Mouse (Mus musculus) adrenal gland, postnatal 14 days (tissue): ENCODE measurements around the gene Ssh2. TPM values are rescaled to one million over a fixed set of nuclear protein-coding genes. Genes with fewer than 3 reads are reported as not detected.

Experiments
- total RNA-seq: library from RNA; stranded (reverse); gene quantifications from 2 replicates; pipeline ENCODE4 v1.2.3, GENCODE M21; 2021

Gene Ssh2
- total RNA-seq, 1 experiment from 2014 or later: 33.5 TPM

Other genes with a start within 250 kb of the Ssh2 start
- gene Slc6a4, start 217.7 kb upstream of the Ssh2 start, total RNA-seq: 37.1 and 38.4 TPM in 2 replicates
- 25.3 and 28.2 TPM in 2 replicates for gene Nsrp1, start 137.9 kb upstream of the Ssh2 start, total RNA-seq
- gene Efcab5, start 27.3 kb upstream of the Ssh2 start, total RNA-seq: 0.23 and 0.30 TPM in 2 replicates
- 3.6 and 7.8 TPM in 2 replicates for gene Coro6, start 246.1 kb downstream of the Ssh2 start, total RNA-seq